Mouse (Mus musculus): ENCODE measurements around the gene Wipf3. TPM values are rescaled to one million over a fixed set of nuclear protein-coding genes. Genes with fewer than 3 reads are reported as not detected.

Gene Wipf3
- polyA plus RNA-seq, 1 experiment from 2014 or later: 1.5 TPM

DNA sequence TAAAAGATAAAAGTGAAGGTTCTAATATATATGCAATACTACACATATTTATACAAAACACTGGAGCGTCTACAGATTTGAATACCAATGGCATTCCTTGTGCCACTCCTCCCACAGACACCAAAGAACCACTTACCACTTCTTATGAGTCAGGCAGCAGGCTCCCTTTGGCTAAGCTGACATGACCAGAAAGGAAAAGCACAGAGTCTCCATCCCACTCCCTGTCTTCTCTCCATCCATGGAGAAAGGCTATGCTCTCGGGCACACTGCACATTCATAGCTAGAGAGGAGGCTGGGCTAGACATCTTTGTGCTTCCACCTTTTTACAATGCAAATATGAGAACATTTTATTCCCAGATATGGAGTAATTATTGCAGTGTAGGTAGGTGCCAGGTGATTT lies 27.9 kb upstream of the Wipf3 start:
- H3K4me3 ChIP-seq: no peak overlapping the region
- H3K9me3 ChIP-seq: no peaks in the 10 kb centered on the region
- H3K4me2 ChIP-seq: no peak overlapping the region
- H3K27me3 ChIP-seq: no peaks in the 10 kb centered on the region
- H3K36me3 ChIP-seq: no peaks in the 10 kb centered on the region
- ATAC-seq (ENCODE audit: insufficient number of reproducible peaks, insufficient read depth, low FRiP score, low TSS enrichment, low read depth): no peak
- 84% methylated on average over 2 of the region's 2 CpGs for WGBS
- H3K4me1 ChIP-seq: 0 out of 2 replicates have a peak, but pooled peaks cover 7% of the 10 kb centered on the region
- no peak overlapping the region for H3K27ac ChIP-seq
- H3K9ac ChIP-seq: no peak overlapping the region

DNA sequence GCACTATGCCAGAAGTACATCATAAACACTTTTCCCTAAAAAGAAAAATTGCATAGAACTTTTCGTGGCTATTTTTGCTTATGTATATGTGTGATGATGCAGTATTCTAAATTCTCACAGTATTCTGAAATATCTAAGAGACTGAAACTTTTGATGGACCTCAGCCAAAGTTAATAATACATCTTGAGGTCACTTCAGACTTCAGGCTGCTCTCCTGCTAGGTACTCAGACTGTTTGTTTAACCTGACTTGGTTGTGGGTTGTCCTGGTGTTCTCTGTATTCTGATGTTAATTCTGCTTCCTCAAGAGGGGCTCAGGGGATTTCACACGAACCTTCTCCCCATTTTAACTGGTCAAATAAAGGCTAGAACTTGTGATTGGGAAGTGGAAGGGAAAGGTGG lies 24.5 kb upstream of the Wipf3 start:
- no peak overlapping the region for H3K4me3 ChIP-seq
- no peak for ATAC-seq (ENCODE audit: insufficient number of reproducible peaks, insufficient read depth, low FRiP score, low TSS enrichment, low read depth)
- no peaks in the 10 kb centered on the region for H3K36me3 ChIP-seq
- 64% methylated on average over 2 of the region's 2 CpGs for WGBS
- H3K4me1 ChIP-seq: no peaks in the 10 kb centered on the region
- no peaks in the 10 kb centered on the region for H3K27me3 ChIP-seq
- H3K9me3 ChIP-seq: no peaks in the 10 kb centered on the region
- H3K9ac ChIP-seq: no peak overlapping the region
- no peak overlapping the region for H3K27ac ChIP-seq
- H3K4me2 ChIP-seq: no peak overlapping the region

DNA sequence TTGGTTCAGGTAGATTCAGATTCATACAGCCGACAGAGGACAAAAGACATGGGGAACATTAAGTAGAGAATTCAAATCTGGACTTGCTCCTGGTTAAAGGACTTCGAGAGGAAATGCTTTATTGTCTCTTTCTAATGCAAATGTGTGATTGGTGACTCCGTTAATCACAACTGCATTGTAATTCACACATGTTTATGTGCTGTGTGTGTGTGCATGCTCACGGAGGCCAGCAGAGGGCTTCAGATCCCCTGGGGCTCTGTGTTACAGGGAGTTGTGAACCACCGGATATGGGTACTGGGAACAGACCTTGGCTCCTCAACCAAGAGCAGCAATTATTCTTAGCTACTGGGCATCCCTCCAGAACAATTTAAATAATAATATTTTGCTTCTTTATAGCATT lies 23.3 kb upstream of the Wipf3 start:
- Histone ChIP-seq H3K27ac (no peak overlapping the region), H3K4me3 (no peak overlapping the region), H3K36me3 (no peaks in the 10 kb centered on the region), H3K4me2 (no peak overlapping the region), H3K27me3 (no peaks in the 10 kb centered on the region), H3K9ac (no peak overlapping the region), H3K4me1 (no peaks in the 10 kb centered on the region), H3K9me3 (no peaks in the 10 kb centered on the region)
- no peak for ATAC-seq (ENCODE audit: insufficient number of reproducible peaks, insufficient read depth, low FRiP score, low TSS enrichment, low read depth)
- 89% methylated on average over 5 of the region's 5 CpGs for WGBS

DNA sequence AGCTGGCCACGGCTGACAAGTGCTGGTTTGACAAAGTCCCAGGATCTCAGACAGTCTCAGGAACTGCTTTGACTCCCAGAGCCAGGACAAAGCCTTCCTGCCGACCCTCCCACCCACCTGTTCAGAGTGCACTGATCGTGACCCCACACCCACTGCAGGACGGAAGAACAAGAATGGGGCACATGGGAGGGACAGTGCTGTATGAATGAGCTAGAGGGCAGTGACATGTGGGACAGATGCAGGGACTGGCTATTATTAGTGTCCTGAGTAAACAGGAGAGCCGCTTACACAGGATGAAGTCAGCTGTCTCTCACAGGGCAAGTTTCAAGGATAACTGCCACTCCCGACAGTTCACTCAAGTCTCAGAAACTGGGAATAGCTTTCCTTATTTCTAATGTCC lies 20.1 kb upstream of the Wipf3 start:
- H3K4me2 ChIP-seq: no peak overlapping the region
- ATAC-seq (ENCODE audit: insufficient number of reproducible peaks, insufficient read depth, low FRiP score, low TSS enrichment, low read depth): no peak

DNA sequence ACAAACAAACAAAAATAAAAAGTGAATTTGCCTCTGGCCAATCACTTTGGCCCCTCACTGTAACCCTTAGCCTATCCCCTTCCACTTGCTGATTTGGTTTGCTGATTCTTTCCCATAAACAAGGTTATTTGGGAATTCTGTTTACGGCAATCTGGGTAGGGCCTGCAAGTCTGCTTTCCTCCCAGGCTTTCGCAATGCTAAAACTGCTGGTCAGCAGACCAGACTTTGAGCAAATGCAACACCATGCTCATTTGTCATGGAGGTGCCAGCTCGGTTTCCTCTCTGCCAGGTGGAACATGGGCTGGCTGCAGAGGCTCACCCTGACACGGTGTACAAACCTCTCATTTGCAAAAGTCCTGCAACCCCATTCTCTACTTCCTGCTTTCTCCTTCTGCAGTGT lies 19.0 kb upstream of the Wipf3 start:
- Histone ChIP-seq H3K9me3 (no peaks in the 10 kb centered on the region), H3K27me3 (no peaks in the 10 kb centered on the region), H3K27ac (no peak overlapping the region), H3K9ac (no peak overlapping the region), H3K36me3 (no peaks in the 10 kb centered on the region), H3K4me3 (no peak overlapping the region), H3K4me1 (no peaks in the 10 kb centered on the region), H3K4me2 (no peak overlapping the region)
- ATAC-seq (ENCODE audit: insufficient number of reproducible peaks, insufficient read depth, low FRiP score, low TSS enrichment, low read depth): no peak
- WGBS: 77% methylated on average over 4 of the region's 4 CpGs

More for the DNA sequence above, 20.1 kb upstream of the Wipf3 start:
- Histone ChIP-seq H3K4me1 (no peaks in the 10 kb centered on the region), H3K4me3 (no peak overlapping the region), H3K27ac (no peak overlapping the region), H3K9me3 (no peaks in the 10 kb centered on the region), H3K9ac (no peak overlapping the region), H3K27me3 (no peaks in the 10 kb centered on the region), H3K36me3 (no peaks in the 10 kb centered on the region)
- 57% methylated on average over 6 of the region's 6 CpGs for WGBS

DNA sequence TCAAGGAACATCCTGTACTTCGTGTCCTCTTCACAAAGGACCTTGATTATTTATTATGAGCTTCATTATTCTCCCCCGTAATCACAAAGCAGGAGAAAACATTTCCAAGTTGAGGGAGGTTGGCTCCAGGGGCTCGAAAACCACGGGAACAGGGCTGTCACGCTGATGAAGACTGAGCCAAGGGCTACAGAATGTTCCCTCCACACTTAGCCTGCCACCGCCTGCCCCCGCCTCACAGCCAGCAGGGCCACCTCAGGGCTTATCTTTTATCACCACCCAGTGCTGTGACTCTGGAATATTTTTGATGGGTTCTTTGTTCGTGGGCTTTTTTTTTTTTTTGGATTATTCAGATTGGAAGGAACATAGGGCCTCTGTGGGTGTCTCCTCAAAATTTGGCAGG lies 17.8 kb upstream of the Wipf3 start:
- WGBS: 72% methylated on average over 8 of the region's 8 CpGs
- H3K4me1 ChIP-seq: no peaks in the 10 kb centered on the region

DNA sequence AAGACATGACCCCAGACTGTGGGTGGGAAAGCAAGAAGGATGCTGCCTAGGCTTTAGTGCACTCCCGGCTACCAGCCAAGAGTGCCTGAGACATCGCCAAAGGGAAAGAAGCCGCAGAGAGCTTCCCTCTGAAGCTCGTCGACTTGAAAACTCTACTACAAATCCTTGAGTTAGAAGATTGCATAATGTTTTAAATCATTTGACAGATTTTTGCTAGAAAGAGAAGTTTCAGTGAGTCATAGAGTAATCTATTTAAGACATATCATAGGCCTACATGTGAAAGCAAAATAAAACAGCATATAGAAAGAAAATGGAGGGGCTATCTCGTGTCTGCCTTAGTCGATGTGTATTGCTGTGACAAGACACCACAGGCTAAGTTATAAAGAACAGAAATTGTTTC lies 16.5 kb upstream of the Wipf3 start:
- WGBS: 89% methylated on average over 7 of the region's 7 CpGs
- H3K4me2 ChIP-seq: no peak overlapping the region

More for the DNA sequence above, 17.8 kb upstream of the Wipf3 start:
- Histone ChIP-seq H3K36me3 (no peaks in the 10 kb centered on the region), H3K9me3 (no peaks in the 10 kb centered on the region), H3K9ac (no peak overlapping the region), H3K4me3 (no peak overlapping the region), H3K27ac (no peak overlapping the region), H3K27me3 (no peaks in the 10 kb centered on the region), H3K4me2 (no peak overlapping the region)
- no peak for ATAC-seq (ENCODE audit: insufficient number of reproducible peaks, insufficient read depth, low FRiP score, low TSS enrichment, low read depth)

DNA sequence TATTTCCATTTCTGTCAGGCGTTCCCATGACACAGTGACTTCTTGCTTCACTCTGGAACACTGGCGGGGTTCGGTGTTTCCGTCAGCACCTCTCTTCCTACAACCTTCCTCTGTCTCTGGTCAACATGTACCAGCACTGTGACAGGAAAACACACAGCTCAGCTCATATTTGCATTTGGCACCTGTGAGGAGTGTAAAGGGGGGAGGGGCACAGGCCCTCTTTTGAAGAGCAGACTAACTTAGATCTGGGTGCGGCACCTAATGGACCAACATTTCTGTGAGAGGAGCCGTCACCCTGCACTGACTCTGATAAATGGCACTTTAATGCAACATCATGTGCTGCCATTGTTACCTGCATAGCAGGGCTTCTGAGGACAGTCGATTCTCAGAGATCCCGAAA lies 4.2 kb upstream of the Wipf3 start:
- Histone ChIP-seq H3K27ac (no peak overlapping the region), H3K9me3 (no peaks in the 10 kb centered on the region), H3K4me3 (no peak overlapping the region), H3K9ac (no peak overlapping the region), H3K36me3 (no peaks in the 10 kb centered on the region), H3K27me3 (peaks cover 31% of the 10 kb centered on the region), H3K4me2 (no peak overlapping the region), H3K4me1 (peaks cover 13% of the 10 kb centered on the region; the same call in 1 of the 2 replicates)
- 91% methylated on average over 8 of the region's 8 CpGs for whole genome bisulfite sequencing
- no peak for ATAC-seq (ENCODE audit: insufficient number of reproducible peaks, insufficient read depth, low FRiP score, low TSS enrichment, low read depth)

More for the DNA sequence above, 16.5 kb upstream of the Wipf3 start:
- H3K4me1 ChIP-seq: no peaks in the 10 kb centered on the region
- no peak overlapping the region for H3K9ac ChIP-seq
- no peak overlapping the region for H3K27ac ChIP-seq
- H3K36me3 ChIP-seq: no peaks in the 10 kb centered on the region
- no peaks in the 10 kb centered on the region for H3K27me3 ChIP-seq
- H3K9me3 ChIP-seq: no peaks in the 10 kb centered on the region
- H3K4me3 ChIP-seq: no peak overlapping the region
- ATAC-seq (ENCODE audit: insufficient number of reproducible peaks, insufficient read depth, low FRiP score, low TSS enrichment, low read depth): no peak

DNA sequence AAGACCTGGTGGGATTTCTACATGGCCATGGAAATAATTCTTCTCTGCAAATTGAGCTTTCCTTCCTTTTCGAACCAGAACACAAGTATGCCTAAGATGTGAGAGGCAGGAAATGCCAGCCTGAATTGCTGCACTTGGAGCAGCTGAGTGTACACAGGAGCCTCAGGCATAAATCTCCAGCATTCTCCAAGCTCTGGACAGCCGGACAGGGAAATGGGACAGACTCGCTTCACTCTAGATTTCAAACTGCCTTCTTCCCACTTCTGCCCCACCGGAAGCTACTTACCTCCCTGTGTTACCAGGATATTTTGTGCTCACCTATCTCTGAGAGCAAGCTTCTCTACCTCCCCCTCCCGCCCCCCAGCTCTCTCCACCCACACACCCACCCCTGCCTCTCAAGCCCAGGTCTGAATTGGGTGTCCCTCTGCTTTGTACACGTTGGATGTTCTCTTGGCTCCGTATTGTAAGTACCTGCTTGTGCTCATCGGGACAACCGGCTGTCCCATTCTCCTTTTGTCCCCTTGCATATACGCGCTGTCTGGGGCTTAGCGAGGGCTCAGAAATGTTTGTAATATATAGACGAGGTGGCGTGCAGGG lies 455 bp upstream of the Wipf3 start:
- Histone ChIP-seq H3K27me3 (peaks cover 40% of the 10 kb centered on the region), H3K4me2 (peak overlapping the region; percentile 98), H3K9me3 (no peaks in the 10 kb centered on the region), H3K4me1 (peaks cover 26% of the 10 kb centered on the region), H3K9ac (peak overlapping the region; percentile 72), H3K36me3 (no peaks in the 10 kb centered on the region), H3K4me3 (peak overlapping the region; percentile 58), H3K27ac (no peak overlapping the region)
- 2% methylated on average over 14 of the region's 14 CpGs for WGBS
- ATAC-seq (ENCODE audit: insufficient number of reproducible peaks, insufficient read depth, low FRiP score, low TSS enrichment, low read depth): no peak

DNA sequence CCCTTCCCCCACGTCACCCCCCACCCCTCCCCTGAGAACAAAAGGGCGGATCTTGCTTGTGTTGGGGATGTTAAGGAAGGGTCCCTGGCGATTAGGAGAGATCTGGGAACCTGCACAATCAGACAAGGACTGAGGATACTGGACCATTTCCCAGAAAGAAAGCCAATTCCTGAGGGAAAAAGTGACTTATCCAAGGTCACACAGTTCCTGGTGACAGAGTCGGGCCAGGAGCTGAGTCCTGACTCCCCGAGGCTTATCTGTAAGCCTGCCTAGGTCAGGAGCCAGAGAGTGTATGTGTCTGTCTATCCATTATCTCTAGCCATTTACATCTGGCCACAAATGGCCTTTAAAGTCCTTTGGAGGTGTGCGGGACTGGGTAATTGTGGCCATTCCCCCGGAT lies 818 bp downstream of the Wipf3 start:
- H3K4me1 ChIP-seq: peaks cover 31% of the 10 kb centered on the region
- no peaks in the 10 kb centered on the region for H3K36me3 ChIP-seq
- 30% methylated on average over 7 of the region's 7 CpGs for WGBS
- no peak overlapping the region for H3K27ac ChIP-seq
- peaks cover 40% of the 10 kb centered on the region for H3K27me3 ChIP-seq
- no peak for ATAC-seq (ENCODE audit: insufficient number of reproducible peaks, insufficient read depth, low FRiP score, low TSS enrichment, low read depth)
- H3K4me3 ChIP-seq: peak overlapping the region; percentile 58
- peak overlapping the region; percentile 98 for H3K4me2 ChIP-seq
- peak overlapping the region; percentile 72 for H3K9ac ChIP-seq
- no peaks in the 10 kb centered on the region for H3K9me3 ChIP-seq

DNA sequence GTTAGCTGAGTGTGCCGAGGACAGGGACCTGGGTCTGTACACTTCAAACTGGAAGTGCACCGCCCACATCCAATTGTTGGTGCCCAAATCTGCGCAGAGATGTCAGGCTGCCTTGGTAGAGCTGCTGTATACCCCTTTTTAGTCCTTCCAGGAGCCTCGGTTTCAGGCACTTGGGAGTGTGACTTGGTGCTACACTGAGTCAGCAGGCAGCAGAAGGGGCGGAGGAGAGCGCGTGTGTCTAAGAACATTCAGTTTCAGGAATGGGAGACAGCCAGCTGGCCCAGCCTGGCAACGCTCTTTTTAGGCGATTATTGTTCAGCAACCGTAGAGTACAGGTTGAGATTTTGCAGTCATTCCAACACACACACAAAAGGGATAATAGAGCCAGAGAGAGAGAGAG lies 2.4 kb downstream of the Wipf3 start:
- H3K27ac ChIP-seq: no peak overlapping the region
- H3K27me3 ChIP-seq: peaks cover 40% of the 10 kb centered on the region
- H3K4me3 ChIP-seq: no peak overlapping the region
- no peak overlapping the region for H3K4me2 ChIP-seq
- ATAC-seq (ENCODE audit: insufficient number of reproducible peaks, insufficient read depth, low FRiP score, low TSS enrichment, low read depth): no peak
- WGBS: 69% methylated on average over 10 of the region's 10 CpGs
- no peaks in the 10 kb centered on the region for H3K9me3 ChIP-seq
- peaks cover 43% of the 10 kb centered on the region for H3K4me1 ChIP-seq
- H3K36me3 ChIP-seq: no peaks in the 10 kb centered on the region
- H3K9ac ChIP-seq: no peak overlapping the region

DNA sequence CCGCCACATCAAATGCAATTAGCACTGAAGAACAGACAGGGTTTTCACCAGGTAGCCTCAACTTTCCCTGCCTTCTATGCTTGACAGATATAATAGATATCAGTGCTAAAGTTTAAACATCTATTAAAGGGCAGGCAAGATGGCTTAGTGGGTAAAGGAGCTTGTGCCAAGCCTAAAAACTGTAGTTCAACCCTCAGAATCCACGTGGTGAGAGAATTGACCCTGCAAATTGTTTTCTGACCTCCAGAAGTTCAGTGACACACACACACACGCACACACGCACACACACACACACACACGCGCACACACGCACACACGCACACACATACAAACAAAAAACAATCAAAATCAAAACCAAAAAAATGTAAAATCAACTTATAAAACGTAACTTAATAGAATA lies 2.8 kb downstream of the Wipf3 start:
- H3K27ac ChIP-seq: no peak overlapping the region
- no peak for ATAC-seq (ENCODE audit: insufficient number of reproducible peaks, insufficient read depth, low FRiP score, low TSS enrichment, low read depth)
- H3K9me3 ChIP-seq: no peaks in the 10 kb centered on the region
- no peak overlapping the region for H3K4me2 ChIP-seq
- 82% methylated on average over 9 of the region's 9 CpGs for WGBS
- no peak overlapping the region for H3K9ac ChIP-seq
- no peaks in the 10 kb centered on the region for H3K36me3 ChIP-seq
- peaks cover 38% of the 10 kb centered on the region for H3K27me3 ChIP-seq
- H3K4me3 ChIP-seq: no peak overlapping the region
- H3K4me1 ChIP-seq: peaks cover 43% of the 10 kb centered on the region

All from embryonic facial prominence, embryonic 13.5 days (tissue).